Mouse (Mus musculus) heart, postnatal 0 days (tissue): ENCODE measurements around the gene S100a8.

Source experiments
- CTCF ChIP-seq: IDR thresholded peaks from 2 replicates; pipeline ENCODE4 v1.5.1; 2016; ENCODE audit warnings: antibody characterized with exemption, control low read depth, low read depth
- EP300 ChIP-seq: IDR thresholded peaks from 2 replicates; pipeline ENCODE4 v1.6.1; 2016; ENCODE audit warnings: antibody characterized with exemption, low read depth

GRCm38 (mm10) chr3:90638511-90639275 is 30.1 kb upstream of the S100a8 start:
- TF ChIP-seq CTCF: no peak
- no peak for TF ChIP-seq EP300
